ENCODE assay signal across 9 mouse cellular contexts in the genomic region with DNA sequence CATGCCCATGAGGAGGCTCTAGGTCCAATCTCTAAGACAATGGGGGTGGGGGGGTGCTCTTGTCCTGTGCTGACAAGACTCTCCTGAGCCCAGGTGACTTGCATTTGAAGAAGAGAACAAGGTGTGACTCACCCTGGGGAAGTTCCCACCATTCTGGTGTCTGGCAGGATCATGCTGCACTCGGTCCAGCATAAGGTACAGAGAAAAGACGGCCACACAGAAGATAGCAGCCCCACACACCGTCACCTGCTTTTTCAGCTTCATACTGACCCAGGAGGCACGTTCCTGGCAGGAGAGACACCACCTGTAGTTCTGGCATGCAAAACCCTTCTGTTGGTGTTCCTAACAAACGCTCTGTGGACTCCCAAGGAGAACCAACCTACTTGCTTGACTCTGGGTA. TPM values are rescaled to one million over a fixed set of nuclear protein-coding genes. Genes with fewer than 3 reads are reported as not detected.
A peak's percentile ranks its signal among the peaks of the same experiment; 100 is the strongest.
DNase-seq lines count a peak whose midpoint lies in the region; ATAC-seq and TF ChIP-seq lines count a peak whose summit lies in the region.
"Had no signal": no experiment of that assay in that cellular context is flagged by ENCODE, and none has a peak within 500 bp of the region (broad histone marks: within the 10 kb centered on the region; RNA-seq: fewer than 3 reads in every experiment).

No protein-coding gene starts in this region.

- H3K27me3 ChIP-seq in heart, embryonic 10.5 days (ENCODE audit: insufficient read depth, poor library complexity, severe bottlenecking), result 0 out of 2 replicates have a peak, but pooled peaks cover 4% of the 10 kb centered on the region
- no peaks in the 10 kb centered on the region for H3K27me3 ChIP-seq in CH12.LX (replicated peaks)
- H3K27me3 ChIP-seq in forebrain, embryonic 15.5 days, result no peaks in the 10 kb centered on the region

- H3K4me1 ChIP-seq in heart, embryonic 10.5 days, result peaks cover 17% of the 10 kb centered on the region
- H3K4me1 ChIP-seq in CH12.LX (ENCODE audit: control insufficient read depth in 1 of 2, insufficient read depth in 2 of 2), result peaks cover 12 to 56% of the 10 kb centered on the region in 2 experiments
- peaks cover 12% of the 10 kb centered on the region for H3K4me1 ChIP-seq in forebrain, embryonic 15.5 days

- no peaks in the 10 kb centered on the region for H3K9me3 ChIP-seq in heart, embryonic 10.5 days
- H3K9me3 ChIP-seq in CH12.LX (replicated peaks; ENCODE audit: low read length), result no peaks in the 10 kb centered on the region
- no peaks in the 10 kb centered on the region for H3K9me3 ChIP-seq in forebrain, embryonic 15.5 days

- H3K4me3 ChIP-seq in heart, embryonic 10.5 days, result 0 out of 2 replicates have a peak overlapping the region, but pooled peaks have one; percentile 96
- H3K4me3 ChIP-seq in CH12.LX (replicated peaks in 1 of 3; ENCODE audit: low read depth in 2 of 3, low read length in 2 of 3, poor library complexity in 1 of 3), result peak overlapping the region; percentile 81 to 93 (median 88)
- H3K4me3 ChIP-seq in forebrain, embryonic 15.5 days, result peak overlapping the region; percentile 98
- H3K4me3 ChIP-seq in macrophage (ENCODE audit: inconsistent target), result peak overlapping the region; percentile 45; the same call in 1 of the 2 replicates

- in situ Hi-C loops in CH12.LX (cut with MboI; ENCODE audit: low pct_ligation_motif_present, low pct_unique_long_range_greater_than_20kb, low sequenced_read_pairs), result no loop called here

- 61% methylated on average over 5 of the region's 5 CpGs for WGBS in heart, embryonic 10.5 days
- 67% methylated on average over 5 of the region's 5 CpGs for WGBS in forebrain, embryonic 15.5 days
- WGBS in macrophage (ENCODE audit: missing documents), result 29% methylated on average over 5 of the region's 5 CpGs

- TF ChIP-seq CTCF in CH12.LX (conservative IDR thresholded peaks at IDR 0.05 in 1 of 2, IDR thresholded peaks at IDR 0.05 in 1 of 2; ENCODE audit: low read depth in 2 of 2, low read length in 2 of 2), result no peak

- 0 out of 2 replicates have a peak overlapping the region, but pooled peaks have one; percentile 18 for H3K27ac ChIP-seq in heart, embryonic 10.5 days
- H3K27ac ChIP-seq in CH12.LX (ENCODE audit: insufficient read depth, low read depth), result peak overlapping the region; percentile 74
- H3K27ac ChIP-seq in forebrain, embryonic 15.5 days (replicated peaks), result no peak overlapping the region
- peak overlapping the region; percentile 80 for H3K27ac ChIP-seq in macrophage

- TF ChIP-seq EP300 in CH12.LX (IDR thresholded peaks at IDR 0.05; ENCODE audit: low read length), result no peak

- H3K9ac ChIP-seq in CH12.LX (ENCODE audit: insufficient read depth, low read depth), result peak overlapping the region; percentile 95
- H3K9ac ChIP-seq in forebrain, embryonic 15.5 days (replicated peaks), result peak overlapping the region; percentile 94; the same call in 1 of the 2 replicates

- no peak for DNase-seq in heart, embryonic 10.5 days (ENCODE audit: low spot score)
- no peak for DNase-seq in heart, postnatal 14 days
- DNase-seq in CH12.LX (ENCODE audit: extremely low read depth), result no peak
- DNase-seq in gastrocnemius, postnatal 36 days, result no peak
- DNase-seq in adrenal gland, postnatal 10 days, result no peak
- no peak for DNase-seq in ovary, postnatal 36 days (ENCODE audit: low spot score)
- DNase-seq: embryo, embryonic 11 days had no signal

- no peak for ATAC-seq in forebrain, embryonic 15.5 days (replicated peaks)

- peak overlapping the region; percentile 80 for H3K4me2 ChIP-seq in CH12.LX (ENCODE audit: insufficient read depth, low read depth, poor library complexity, severe bottlenecking)
- H3K4me2 ChIP-seq in forebrain, embryonic 15.5 days (replicated peaks), result peak overlapping the region; percentile 76

- dilution Hi-C loops in CH12.LX (cut with MboI; ENCODE audit: extremely low pct_ligation_motif_present, extremely low pct_unique_long_range_greater_than_20kb, low sequenced_read_pairs), result no loop called here

- TF ChIP-seq RAD21 in CH12.LX (IDR thresholded peaks at IDR 0.05; ENCODE audit: low read depth, low read length), result no peak

- TF ChIP-seq POLR2A in CH12.LX (IDR thresholded peaks at IDR 0.05; ENCODE audit: low read depth, low read length), result peak; percentile 1; the same call in 1 of the 2 replicates

- peaks cover 38% of the 10 kb centered on the region for H3K36me3 ChIP-seq in heart, embryonic 10.5 days
- H3K36me3 ChIP-seq in CH12.LX (replicated peaks in 1 of 2; ENCODE audit: control insufficient read depth in 1 of 2, insufficient read depth in 1 of 2, low read length in 1 of 2) (peaks cover 33 to 35% of the 10 kb centered on the region in 2 experiments), macrophage (ENCODE audit: inconsistent target) (peaks cover 35% of the 10 kb centered on the region)
- H3K36me3 ChIP-seq in forebrain, embryonic 15.5 days, result peaks cover 33% of the 10 kb centered on the region

- intact Hi-C loops in heart, postnatal 14 days (cut with DNase I), result no loop called here
- intact Hi-C loops in gastrocnemius, postnatal 36 days (cut with DNase I), result no loop called here

- H3K79me2 ChIP-seq in CH12.LX (replicated peaks; ENCODE audit: control insufficient read depth, extremely low read depth, insufficient read depth, poor library complexity, severe bottlenecking), result peaks cover 6% of the 10 kb centered on the region
- no peaks in the 10 kb centered on the region for H3K79me2 ChIP-seq in macrophage (ENCODE audit: inconsistent target)

RNA-seq across cellular contexts. Expression of gene Man2a2, which starts 1.7 kb away (rescaled TPM):
- polyA plus RNA-seq in heart, embryonic 10.5 days (2016; fragmentation: Nextera tagmentation; extraction: Ambion mirVana), result 20.0 and 20.9 TPM in 2 replicates
- total RNA-seq in heart, postnatal 14 days (2021), result 10 to 100 TPM; 68.8 to 69.3 TPM
- 46.3 and 48.3 TPM in 2 replicates for total RNA-seq in CH12.LX (2012; rRNA removed)
- total RNA-seq in CH12.LX (2014; rRNA removed), result 12.5 and 14.3 TPM in 2 replicates
- 33.6 and 44.3 TPM in 2 replicates for polyA plus RNA-seq in CH12.LX (2012; ENCODE audit: insufficient read length, low read depth)
- 19.2 and 20.3 TPM in 2 replicates for polyA plus RNA-seq in forebrain, embryonic 15.5 days (2015; fragmentation: Nextera tagmentation; extraction: Ambion mirVana)
- total RNA-seq in macrophage (2018; cell fraction: chromatin; rRNA removed), result 100 to 1,000 TPM in 16 of 26 experiments, 10 to 100 TPM in 10; 16.5 to 452 (median 118) TPM
- total RNA-seq in macrophage (2018; cell fraction: cytosol; rRNA removed), result 10 to 100 TPM; 10.2 to 96.2 (median 35.6) TPM
- 100 to 1,000 TPM in 9 of 26 experiments, 10 to 100 TPM in 17; 18.0 to 266 (median 60.2) TPM for total RNA-seq in macrophage (2018; cell fraction: nucleus; rRNA removed)
- 15.9 to 83.7 TPM (median 73.2 TPM) in 3 replicates for polyA plus RNA-seq in macrophage (2018)
- 100 to 1,000 TPM; 139 to 157 TPM for total RNA-seq in gastrocnemius, postnatal 36 days (2021)
- total RNA-seq in adrenal gland, postnatal 10 days (2021), result 10 to 100 TPM; 56.2 to 93.5 TPM

RNA-seq across cellular contexts. Expression of gene Fes, which starts 18.3 kb away (rescaled TPM):
- polyA plus RNA-seq in heart, embryonic 10.5 days (2016; fragmentation: Nextera tagmentation; extraction: Ambion mirVana), result 9.7 and 11.7 TPM in 2 replicates
- total RNA-seq in heart, postnatal 14 days (2021), result 10 to 100 TPM; 16.7 to 18.2 TPM
- 7.1 and 9.8 TPM in 2 replicates for total RNA-seq in CH12.LX (2012; rRNA removed)
- total RNA-seq in CH12.LX (2014; rRNA removed), result 4.3 and 6.5 TPM in 2 replicates
- polyA plus RNA-seq in CH12.LX (2012; ENCODE audit: insufficient read length, low read depth), result 11.7 and 16.2 TPM in 2 replicates
- polyA plus RNA-seq in forebrain, embryonic 15.5 days (2015; fragmentation: Nextera tagmentation; extraction: Ambion mirVana), result 2.6 and 3.3 TPM in 2 replicates
- 100 to 1,000 TPM; 233 to 743 (median 466) TPM for total RNA-seq in macrophage (2018; cell fraction: chromatin; rRNA removed)
- total RNA-seq in macrophage (2018; cell fraction: cytosol; rRNA removed), result 100 to 1,000 TPM in 17 of 26 experiments, 10 to 100 TPM in 9; 77.5 to 143 (median 115) TPM
- total RNA-seq in macrophage (2018; cell fraction: nucleus; rRNA removed), result 100 to 1,000 TPM; 141 to 390 (median 271) TPM
- polyA plus RNA-seq in macrophage (2018), result 96.8 to 128 TPM (median 114 TPM) in 3 replicates
- 1 to 10 TPM; 3.5 to 5.2 TPM for total RNA-seq in gastrocnemius, postnatal 36 days (2021)
- total RNA-seq in adrenal gland, postnatal 10 days (2021), result 10 to 100 TPM; 13.2 to 17.1 TPM

RNA-seq across cellular contexts. Expression of gene Hddc3, which starts 26.6 kb away (rescaled TPM):
- 18.3 and 18.4 TPM in 2 replicates for polyA plus RNA-seq in heart, embryonic 10.5 days (2016; fragmentation: Nextera tagmentation; extraction: Ambion mirVana)
- 10 to 100 TPM; 29.7 to 31.3 TPM for total RNA-seq in heart, postnatal 14 days (2021)
- 9.6 and 12.6 TPM in 2 replicates for total RNA-seq in CH12.LX (2012; rRNA removed)
- 3.1 and 5.5 TPM in 2 replicates for total RNA-seq in CH12.LX (2014; rRNA removed)
- 2.6 and 4.6 TPM in 2 replicates for polyA plus RNA-seq in CH12.LX (2012; ENCODE audit: insufficient read length, low read depth)
- polyA plus RNA-seq in forebrain, embryonic 15.5 days (2015; fragmentation: Nextera tagmentation; extraction: Ambion mirVana), result 23.0 and 25.4 TPM in 2 replicates
- total RNA-seq in macrophage (2018; cell fraction: chromatin; rRNA removed), result 10 to 100 TPM in 18 of 26 experiments, 1 to 10 TPM in 8; 5.5 to 39.3 (median 13.0) TPM
- 10 to 100 TPM in 2 of 26 experiments, 1 to 10 TPM in 24; 3.4 to 10.3 (median 6.3) TPM for total RNA-seq in macrophage (2018; cell fraction: cytosol; rRNA removed)
- total RNA-seq in macrophage (2018; cell fraction: nucleus; rRNA removed), result 10 to 100 TPM in 9 of 26 experiments, 1 to 10 TPM in 17; 2.0 to 26.1 (median 8.0) TPM
- 6.0 to 14.5 TPM (median 10.1 TPM) in 3 replicates for polyA plus RNA-seq in macrophage (2018)
- 10 to 100 TPM; 17.6 to 21.1 TPM for total RNA-seq in gastrocnemius, postnatal 36 days (2021)
- 10 to 100 TPM; 45.3 to 54.8 TPM for total RNA-seq in adrenal gland, postnatal 10 days (2021)

RNA-seq across cellular contexts. Expression of gene Unc45a, which starts 28.7 kb away (rescaled TPM):
- 24.3 and 34.2 TPM in 2 replicates for polyA plus RNA-seq in heart, embryonic 10.5 days (2016; fragmentation: Nextera tagmentation; extraction: Ambion mirVana)
- total RNA-seq in heart, postnatal 14 days (2021), result 10 to 100 TPM; 17.9 to 19.2 TPM
- total RNA-seq in CH12.LX (2012; rRNA removed), result 21.8 and 22.6 TPM in 2 replicates
- total RNA-seq in CH12.LX (2014; rRNA removed), result 7.9 and 13.8 TPM in 2 replicates
- polyA plus RNA-seq in CH12.LX (2012; ENCODE audit: insufficient read length, low read depth), result 16.8 and 22.2 TPM in 2 replicates
- 48.2 and 54.3 TPM in 2 replicates for polyA plus RNA-seq in forebrain, embryonic 15.5 days (2015; fragmentation: Nextera tagmentation; extraction: Ambion mirVana)
- 10 to 100 TPM; 18.0 to 61.1 (median 36.9) TPM for total RNA-seq in macrophage (2018; cell fraction: chromatin; rRNA removed)
- 10 to 100 TPM; 11.1 to 24.4 (median 17.7) TPM for total RNA-seq in macrophage (2018; cell fraction: cytosol; rRNA removed)
- 10 to 100 TPM; 15.6 to 55.1 (median 26.9) TPM for total RNA-seq in macrophage (2018; cell fraction: nucleus; rRNA removed)
- polyA plus RNA-seq in macrophage (2018), result 14.3 to 19.5 TPM (median 16.2 TPM) in 3 replicates
- 10 to 100 TPM in 1 of 2 experiments, 1 to 10 TPM in 1; 9.7 to 12.1 TPM for total RNA-seq in gastrocnemius, postnatal 36 days (2021)
- 10 to 100 TPM; 40.8 to 44.6 TPM for total RNA-seq in adrenal gland, postnatal 10 days (2021)

RNA-seq across cellular contexts. Expression of gene Furin, which starts 35.8 kb away (rescaled TPM):
- 18.1 and 20.7 TPM in 2 replicates for polyA plus RNA-seq in heart, embryonic 10.5 days (2016; fragmentation: Nextera tagmentation; extraction: Ambion mirVana)
- 100 to 1,000 TPM; 115 to 127 TPM for total RNA-seq in heart, postnatal 14 days (2021)
- total RNA-seq in CH12.LX (2012; rRNA removed) (11.1 and 13.5 TPM in 2 replicates), CH12.LX (2014; rRNA removed) (1.1 and 1.5 TPM in 2 replicates)
- polyA plus RNA-seq in CH12.LX (2012; ENCODE audit: insufficient read length, low read depth) (17.0 and 20.9 TPM in 2 replicates), macrophage (2018) (37.1 to 65.0 TPM (median 49.0 TPM) in 3 replicates)
- 4.8 and 4.9 TPM in 2 replicates for polyA plus RNA-seq in forebrain, embryonic 15.5 days (2015; fragmentation: Nextera tagmentation; extraction: Ambion mirVana)
- total RNA-seq in macrophage (2018; cell fraction: chromatin; rRNA removed), result 100 to 1,000 TPM in 15 of 26 experiments, 10 to 100 TPM in 11; 45.1 to 380 (median 113) TPM
- total RNA-seq in macrophage (2018; cell fraction: cytosol; rRNA removed), result 100 to 1,000 TPM in 8 of 26 experiments, 10 to 100 TPM in 18; 48.1 to 244 (median 82.1) TPM
- total RNA-seq in macrophage (2018; cell fraction: nucleus; rRNA removed), result 100 to 1,000 TPM in 22 of 26 experiments, 10 to 100 TPM in 4; 71.1 to 321 (median 139) TPM
- total RNA-seq in gastrocnemius, postnatal 36 days (2021), result 10 to 100 TPM; 40.7 to 48.6 TPM
- 100 to 1,000 TPM; 113 to 129 TPM for total RNA-seq in adrenal gland, postnatal 10 days (2021)

Comparison
In these comparisons a context has a peak if more than half of its experiments do, and no peak if none do; other contexts are left out.
1. H3K4me3 ChIP-seq: peak in every context shown above with its lines; median percentile 98 in forebrain, embryonic 15.5 days; 96 in heart, embryonic 10.5 days; 88 in CH12.LX; 45 in macrophage.